Mouse (Mus musculus) limb, embryonic 14.5 days (tissue): ENCODE data around the gene Mcrip1. TPM values are rescaled to one million over a fixed set of nuclear protein-coding genes. Genes with fewer than 3 reads are reported as not detected.

Experiments
- ATAC-seq: fragments of 200-750 bp; cut with Nextera tagmentation; 2 replicates; pipeline ENCODE4 v1.8.0; 2017; ENCODE audit warnings: low read depth, moderate number of reproducible peaks, moderate TSS enrichment; ENCODE audit not compliant: low FRiP score
- DNase-seq: peaks from one replicate; pipeline ENCODE4 v3.0.0-alpha.2; 2015; ENCODE audit warnings: low spot score
- H3K27ac ChIP-seq: fragments of 300-500 bp; sonication (generic); replicated peaks from 2 replicates; pipeline ENCODE4 v1.5.1; 2014; ENCODE audit warnings: low read depth, mild to moderate bottlenecking, low read length, moderate library complexity, mixed read lengths
- H3K27me3 ChIP-seq: fragments of 300-500 bp; sonication (generic); 2 replicates; pipeline ENCODE4 v1.6.1; 2014; ENCODE audit warnings: low read length, mixed read lengths; ENCODE audit not compliant: control insufficient read depth, insufficient read depth
- H3K36me3 ChIP-seq: fragments of 300-500 bp; sonication (generic); 2 replicates; pipeline ENCODE4 v1.6.1; 2014; ENCODE audit warnings: mild to moderate bottlenecking, low read length, moderate library complexity, mixed read lengths; ENCODE audit not compliant: control insufficient read depth, insufficient read depth
- H3K4me1 ChIP-seq: fragments of 300-500 bp; sonication (generic); 2 replicates; pipeline ENCODE4 v1.6.1; 2014; ENCODE audit warnings: antibody characterized with exemption, low read length, mixed read lengths; ENCODE audit not compliant: control insufficient read depth, insufficient read depth
- H3K4me2 ChIP-seq: fragments of 300-500 bp; sonication (generic); replicated peaks from 2 replicates; pipeline ENCODE4 v1.6.1; 2014; ENCODE audit warnings: low read depth, mild to moderate bottlenecking, low read length, moderate library complexity; ENCODE audit not compliant: severe bottlenecking
- H3K4me3 ChIP-seq: fragments of 300-500 bp; sonication (generic); replicated peaks from 2 replicates; pipeline ENCODE4 v1.5.1; 2014; ENCODE audit warnings: low read length
- H3K9ac ChIP-seq: fragments of 300-500 bp; sonication (generic); 2 replicates; pipeline ENCODE4 v1.6.1; 2014; ENCODE audit warnings: mild to moderate bottlenecking, low read depth, low read length, moderate library complexity; ENCODE audit not compliant: severe bottlenecking
- H3K9me3 ChIP-seq: fragments of 300-500 bp; sonication (generic); 2 replicates; pipeline ENCODE4 v1.6.1; 2016; ENCODE audit warnings: low read length; ENCODE audit not compliant: control insufficient read depth
- POLR2A ChIP-seq: fragments of 200-500 bp; IDR thresholded peaks from 2 replicates; pipeline ENCODE4 v1.8.0; 2012; ENCODE audit warnings: inconsistent platforms, mild to moderate bottlenecking, moderate library complexity, borderline replicate concordance; ENCODE audit not compliant: insufficient read depth, insufficient read length; ENCODE audit errors: extremely low read depth
- WGBS: fragments of 180-500 bp; shearing (Covaris S2); extraction: QIAGEN DNeasy Blood & Tissue Kit; methylation state at CpG from one replicate; pipeline ENCODE4 v1.1.7; 2014; 5-methylcytosine and 5-hydroxymethylcytosine counted together
- polyA plus RNA-seq, 2 experiments: library from polyadenylated mRNA; depleted of rRNA in 1 of 2; stranded (reverse) in 1 of 2; unstranded in 1 of 2; fragments of >200 nt; fragmentation: Nextera tagmentation in 1 of 2; extraction: Ambion mirVana in 1 of 2; gene quantifications; 2 replicates each; pipeline versions ENCODE4 v1.2.1 to v1.2.3; 2012 to 2014

The Mcrip1 gene
- polyA plus RNA-seq, 2 experiments: 203 to 271 TPM

- no peak for TF ChIP-seq POLR2A
- peaks cover 24% of the 10 kb centered on the region for H3K4me1 ChIP-seq
- 0 out of 2 replicates have a peak overlapping the region, but pooled peaks have one; percentile 4 for H3K9ac ChIP-seq
- H3K36me3 ChIP-seq: peaks cover 33% of the 10 kb centered on the region
- H3K9me3 ChIP-seq: no peaks in the 10 kb centered on the region
- H3K4me3 ChIP-seq: no peak overlapping the region
- DNase-seq: peak; percentile 51
- no peak for ATAC-seq
- 87% methylated on average over 7 of the region's 7 CpGs for WGBS
- H3K27ac ChIP-seq: no peak overlapping the region
- no peaks in the 10 kb centered on the region for H3K27me3 ChIP-seq
- H3K4me2 ChIP-seq: no peak overlapping the region
These were observed 27.9 kb upstream of the Mcrip1 start for GRCm38 (mm10) chr11:120577211-120578023.

GRCm38 (mm10) chr11:120576365-120576981 lies 26.9 kb upstream of the Mcrip1 start:
- Histone ChIP-seq H3K27me3 (no peaks in the 10 kb centered on the region), H3K36me3 (peaks cover 36% of the 10 kb centered on the region), H3K9ac (no peak overlapping the region), H3K27ac (no peak overlapping the region), H3K4me1 (peaks cover 20% of the 10 kb centered on the region), H3K4me3 (no peak overlapping the region), H3K9me3 (no peaks in the 10 kb centered on the region), H3K4me2 (no peak overlapping the region)
- no peak for TF ChIP-seq POLR2A
- 81% methylated on average over 3 of the region's 3 CpGs for WGBS
- ATAC-seq (no peak), DNase-seq (no peak)

- Histone ChIP-seq H3K4me1 (peaks cover 26% of the 10 kb centered on the region), H3K36me3 (peaks cover 41% of the 10 kb centered on the region), H3K27me3 (no peaks in the 10 kb centered on the region), H3K27ac (no peak overlapping the region), H3K4me2 (no peak overlapping the region), H3K9ac (no peak overlapping the region), H3K4me3 (no peak overlapping the region), H3K9me3 (no peaks in the 10 kb centered on the region)
- ATAC-seq (no peak), DNase-seq (no peak)
- TF ChIP-seq POLR2A: no peak
These were observed 26.4 kb upstream of the Mcrip1 start for GRCm38 (mm10) chr11:120575940-120576339.

GRCm38 (mm10) chr11:120575046-120575445 lies 25.5 kb upstream of the Mcrip1 start:
- H3K27ac ChIP-seq: no peak overlapping the region
- H3K4me1 ChIP-seq: peaks cover 26% of the 10 kb centered on the region
- no peak overlapping the region for H3K9ac ChIP-seq
- H3K4me3 ChIP-seq: no peak overlapping the region
- TF ChIP-seq POLR2A: no peak
- no peaks in the 10 kb centered on the region for H3K27me3 ChIP-seq
- no peak for DNase-seq
- peaks cover 49% of the 10 kb centered on the region for H3K36me3 ChIP-seq
- no peaks in the 10 kb centered on the region for H3K9me3 ChIP-seq
- no peak for ATAC-seq
- H3K4me2 ChIP-seq: no peak overlapping the region
- WGBS: 68% methylated on average over 2 of the region's 2 CpGs

- DNase-seq: no peak
- TF ChIP-seq POLR2A: no peak
- peak overlapping the region; percentile 94 for H3K4me3 ChIP-seq
- H3K4me2 ChIP-seq: peak overlapping the region; percentile 76
- H3K36me3 ChIP-seq: peaks cover 48% of the 10 kb centered on the region
- no peak overlapping the region for H3K27ac ChIP-seq
- H3K9me3 ChIP-seq: no peaks in the 10 kb centered on the region
- no peak for ATAC-seq
- no peaks in the 10 kb centered on the region for H3K27me3 ChIP-seq
- peak overlapping the region; percentile 90; the same call in 1 of the 2 replicates for H3K9ac ChIP-seq
- H3K4me1 ChIP-seq: peaks cover 21% of the 10 kb centered on the region
- 37% methylated on average over 5 of the region's 5 CpGs for WGBS
These were observed 24.7 kb upstream of the Mcrip1 start for GRCm38 (mm10) chr11:120574278-120574600.
